Mouse (Mus musculus): ENCODE results near the gene Mtrr.

Gene Mtrr

GRCm38 (mm10) chr13:68581747-68582516 is at the start of gene Mtrr, which contains the start of gene Fastkd3:
Mtrr (minus strand) TSS chr13:68582149.
Fastkd3 (plus strand) TSS chr13:68582234.
- peak; percentile 97 for DNase-seq (ENCODE audit: low spot score in 2 of 2)

- DNase-seq (ENCODE audit: low spot score in 2 of 2), result no peak
These were observed 45.1 kb upstream of the Mtrr start for GRCm38 (mm10) chr13:68627041-68627440.

GRCm38 (mm10) chr13:68622792-68623191 is 40.8 kb upstream of the Mtrr start:
- DNase-seq (ENCODE audit: low spot score in 2 of 2), result no peak

- DNase-seq (ENCODE audit: low spot score in 2 of 2), result no peak
These were observed 25.9 kb upstream of the Mtrr start for GRCm38 (mm10) chr13:68607652-68608405.

- no peak for DNase-seq (ENCODE audit: low spot score in 2 of 2)
These were observed 23.8 kb upstream of the Mtrr start for GRCm38 (mm10) chr13:68605689-68606126.

GRCm38 (mm10) chr13:68603085-68603484 is 21.1 kb upstream of the Mtrr start:
- DNase-seq (ENCODE audit: low spot score in 2 of 2), result no peak

GRCm38 (mm10) chr13:68601184-68601583 is 19.2 kb upstream of the Mtrr start:
- DNase-seq (ENCODE audit: low spot score in 2 of 2), result peak in 1 of 2 experiments; percentile 39

- no peak for DNase-seq (ENCODE audit: low spot score in 2 of 2)
These were observed 17.0 kb upstream of the Mtrr start for GRCm38 (mm10) chr13:68598953-68599352.

GRCm38 (mm10) chr13:68597667-68598066 is 15.7 kb upstream of the Mtrr start:
- DNase-seq (ENCODE audit: low spot score in 2 of 2), result no peak

GRCm38 (mm10) chr13:68597199-68597598 is 15.2 kb upstream of the Mtrr start, which contains the start of gene 1700001L19Rik:
1700001L19Rik (plus strand) TSS chr13:68597421.
- DNase-seq (ENCODE audit: low spot score in 2 of 2), result peak in 1 of 2 experiments; percentile 54

GRCm38 (mm10) chr13:68593797-68594196 is 11.8 kb upstream of the Mtrr start:
- no peak for DNase-seq (ENCODE audit: low spot score in 2 of 2)

- no peak for DNase-seq (ENCODE audit: low spot score in 2 of 2)
These were observed 6.4 kb upstream of the Mtrr start for GRCm38 (mm10) chr13:68588352-68588751.

GRCm38 (mm10) chr13:68585441-68585840 is 3.5 kb upstream of the Mtrr start:
- no peak for DNase-seq (ENCODE audit: low spot score in 2 of 2)

- DNase-seq (ENCODE audit: low spot score in 2 of 2), result no peak
These were observed 2.0 kb upstream of the Mtrr start for GRCm38 (mm10) chr13:68583961-68584360.

- DNase-seq (ENCODE audit: low spot score in 2 of 2), result no peak
These were observed 500 bp upstream of the Mtrr start for GRCm38 (mm10) chr13:68582517-68582780.

GRCm38 (mm10) chr13:68581086-68581740 is 736 bp downstream of the Mtrr start:
- DNase-seq (ENCODE audit: low spot score in 2 of 2), result no peak

- DNase-seq (ENCODE audit: low spot score in 2 of 2), result no peak
These were observed 4.0 kb downstream of the Mtrr start for GRCm38 (mm10) chr13:68577945-68578344.

- DNase-seq (ENCODE audit: low spot score in 2 of 2), result no peak
These were observed 7.6 kb downstream of the Mtrr start for GRCm38 (mm10) chr13:68574398-68574797.

- no peak for DNase-seq (ENCODE audit: low spot score in 2 of 2)
These were observed 8.7 kb downstream of the Mtrr start for GRCm38 (mm10) chr13:68572966-68573913.

- no peak for DNase-seq (ENCODE audit: low spot score in 2 of 2)
These were observed 9.7 kb downstream of the Mtrr start for GRCm38 (mm10) chr13:68572247-68572646.

GRCm38 (mm10) chr13:68569589-68570336 is 12.2 kb downstream of the Mtrr start:
- DNase-seq (ENCODE audit: low spot score in 2 of 2), result peak; percentile 62 to 67
